Mouse (Mus musculus): ENCODE measurements at regions not wholly inside any gene's neighbourhood (a gene's known extent, or its start where the extent isn't known, plus 50 kb on each side); places are given as distances from the start of the nearest gene placed in this dataset.

DNA sequence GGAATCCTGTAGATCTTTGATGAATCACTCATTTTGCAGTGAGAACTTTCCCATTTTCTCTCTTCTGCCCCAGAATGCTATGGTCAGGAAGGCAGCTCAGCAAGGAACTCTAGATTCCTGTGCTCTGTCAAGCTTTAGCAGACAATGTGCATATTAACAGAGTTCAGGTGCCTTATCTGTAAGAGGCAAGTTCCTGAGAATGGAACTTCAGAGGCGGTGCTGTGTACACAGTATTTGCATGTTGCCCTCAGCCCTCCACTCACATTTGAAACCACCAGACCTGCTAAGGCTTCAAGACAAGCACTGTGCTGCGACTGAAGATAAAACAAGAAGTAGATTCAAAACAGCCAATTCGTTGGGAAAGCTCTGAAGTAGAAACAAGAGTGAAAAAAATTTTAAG lies 66.8 kb upstream of the Slc35f4 start:
- in situ Hi-C loops (cut with MboI; ENCODE audit: low pct_unique_long_range_greater_than_20kb): no loop called here
- CTCF ChIA-PET: no interaction called here
- DNase-seq (ENCODE audit: low read depth, low spot score) (no peak), ATAC-seq (no peak)
- POLR2A ChIA-PET: no interaction called here
- TF ChIP-seq CTCF (IDR thresholded peaks at IDR 0.05): no peak
- no peaks in the 10 kb centered on the region for H3K27me3 ChIP-seq

DNA sequence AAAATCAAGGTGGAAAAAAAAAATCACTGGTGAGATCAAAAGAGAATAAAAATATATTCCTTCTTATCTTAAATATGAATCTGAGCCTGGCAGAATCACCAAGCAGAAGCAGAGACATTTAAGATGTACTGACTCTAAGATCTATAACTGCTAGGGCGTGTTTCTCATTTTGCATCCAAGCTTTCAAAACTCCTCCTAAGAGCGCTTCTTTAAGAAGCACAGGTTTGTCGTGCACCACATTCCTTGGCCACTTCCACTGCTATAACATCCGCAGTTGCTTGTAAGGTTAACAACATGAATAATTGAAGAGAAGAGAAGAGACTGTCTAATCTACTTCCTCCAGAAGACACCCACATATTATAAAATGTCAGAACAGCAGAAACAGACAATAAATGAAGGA lies 64.5 kb upstream of the Slc35f4 start:
- in situ Hi-C loops (cut with MboI; ENCODE audit: low pct_unique_long_range_greater_than_20kb): no loop called here
- CTCF ChIA-PET: interaction anchor here (1.4 kb wide), 1 partner anchor 10 kb away, joined by 5 read pairs; no protein-coding TSS in a partner anchor
- POLR2A ChIA-PET: no interaction called here

More for the DNA sequence above, 64.5 kb upstream of the Slc35f4 start:
- ATAC-seq (no peak), DNase-seq (ENCODE audit: low read depth, low spot score) (no peak)
- no peak for TF ChIP-seq CTCF (IDR thresholded peaks at IDR 0.05)
- H3K27me3 ChIP-seq: peaks cover 3% of the 10 kb centered on the region

All from Patski (cell line).